Mouse (Mus musculus) mouse trophoblast stem cell (cell line): Measurements from ENCODE around the gene Aasdh.

Experiments
- in situ Hi-C, 2 experiments: fragments of 300-500 bp; cut with MseI, MboI; formaldehyde crosslinking; loops; 2 replicates in 1 of 2; 3 replicates in 1 of 2; pipeline ENCODE4 v1.15.1; 2025

The Aasdh gene

DNA sequence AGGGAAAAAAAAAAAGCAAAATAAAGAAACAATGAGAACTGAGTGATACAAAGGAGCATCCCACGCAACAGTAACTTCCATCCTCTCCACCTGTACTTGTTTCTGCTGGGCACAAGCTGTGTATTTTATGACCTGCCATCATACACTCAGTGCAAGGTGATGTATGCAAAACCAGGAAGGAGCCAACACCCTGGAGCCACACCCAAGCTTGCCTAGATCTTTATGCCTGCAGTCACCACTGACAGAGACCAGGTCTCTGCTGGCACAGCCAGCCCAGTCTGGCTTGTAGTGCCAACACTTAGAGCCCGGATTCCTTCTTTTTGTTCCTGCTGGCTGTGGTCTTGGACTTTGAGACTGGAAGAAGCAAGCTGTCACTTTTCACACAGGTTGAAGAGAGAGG is 63.5 kb downstream of the Aasdh start:
- in situ Hi-C loops = loop anchor here in 1 of 2 experiments (10.0 kb wide), 2 partner anchors 77 to 257 kb away; partner anchors contain the start of gene Cep135

DNA sequence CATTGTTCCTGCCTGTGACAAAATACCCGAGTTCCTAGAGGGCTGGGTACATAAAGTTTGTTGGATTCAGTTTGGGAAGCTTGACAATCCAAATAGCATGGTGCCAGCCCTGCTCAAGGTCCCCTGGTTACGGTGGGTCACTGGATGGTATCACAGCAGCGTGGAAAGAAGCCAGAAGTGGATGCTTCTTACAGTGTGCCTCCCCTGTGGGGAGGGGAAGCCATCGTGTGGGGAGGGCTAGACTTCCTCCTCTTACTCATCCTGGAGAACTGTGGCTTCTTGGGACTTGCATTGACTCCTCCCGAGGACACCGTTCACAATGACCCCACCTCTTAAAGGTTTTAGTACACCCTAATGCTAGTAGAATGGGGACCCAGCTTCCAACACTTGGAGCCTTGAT is 65.5 kb downstream of the Aasdh start:
- in situ Hi-C loops = loop anchor here in 1 of 2 experiments (10.0 kb wide), 2 partner anchors 75 to 255 kb away; partner anchors contain the start of gene Cep135

DNA sequence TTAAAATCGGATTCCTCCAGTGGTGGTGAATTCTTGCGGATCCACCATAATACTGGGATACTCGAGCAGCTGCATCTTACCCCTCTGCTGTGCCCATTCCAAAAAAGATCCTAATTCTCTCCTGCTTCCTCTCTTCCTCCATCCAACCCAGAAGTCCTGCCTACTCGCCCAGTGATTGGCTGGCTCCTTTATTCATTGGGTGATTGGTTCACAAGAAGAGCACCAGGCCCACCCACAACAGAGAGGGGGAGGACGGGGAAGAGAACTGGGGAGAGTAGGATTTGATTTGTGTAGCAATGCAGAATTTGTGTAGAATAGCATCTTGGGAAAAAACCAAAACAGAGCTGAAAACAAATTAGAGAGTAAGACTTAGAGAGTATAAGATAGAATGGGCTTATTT is 68.3 kb downstream of the Aasdh start:
- in situ Hi-C loops = no loop called here

DNA sequence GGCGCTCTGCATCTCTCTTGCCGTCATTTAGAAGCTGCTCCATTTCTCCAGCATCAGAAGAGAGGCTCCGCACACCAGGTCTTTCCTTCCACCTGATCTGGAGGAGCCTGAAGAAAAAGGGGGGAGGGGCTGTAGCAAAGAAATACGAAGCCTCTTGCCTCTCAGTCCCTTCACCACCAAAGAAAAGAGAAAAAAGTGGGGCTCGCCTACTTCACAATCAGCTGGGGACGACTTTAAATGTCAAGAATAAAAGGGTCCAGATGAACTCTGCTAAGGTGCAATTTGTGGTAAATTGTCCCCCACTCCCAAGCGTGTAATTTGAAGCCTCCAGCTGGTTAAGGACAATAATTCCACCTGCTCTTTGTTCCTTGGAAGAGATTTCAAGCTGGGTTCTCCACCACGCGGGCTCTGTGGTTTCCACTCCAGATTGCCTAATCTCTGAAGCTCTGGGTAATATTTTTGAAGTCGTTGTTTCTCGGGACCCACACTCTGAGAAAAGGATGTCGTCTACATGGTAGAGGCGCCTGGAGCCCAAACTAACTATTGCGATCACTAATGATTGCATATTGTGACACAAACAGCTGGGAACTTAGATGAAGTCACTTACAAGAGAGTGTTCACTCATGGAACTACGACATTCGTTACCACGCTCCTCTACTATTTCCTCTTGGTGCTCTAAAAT is 72.6 kb downstream of the Aasdh start:
- in situ Hi-C loops = no loop called here

GRCm38 (mm10) chr5:76828527-76829240 is 76.6 kb downstream of the Aasdh start:
- in situ Hi-C loops = no loop called here
